Mouse (Mus musculus) gastrocnemius, adult 2 months (tissue): ENCODE measurements around the gene Ndfip2. TPM values are rescaled to one million over a fixed set of nuclear protein-coding genes. Genes with fewer than 3 reads are reported as not detected.

ENCODE experiments used
- DNase-seq: peaks from one replicate; pipeline ENCODE4 v3.0.0; 2022
- H3K27ac ChIP-seq: fragments of 200-600 bp; 2 replicates; pipeline ENCODE4 v1.8.1; 2022; ENCODE audit warnings: mild to moderate bottlenecking
- H3K4me3 ChIP-seq: fragments of 200-600 bp; 2 replicates; pipeline ENCODE4 v1.8.1; 2022; ENCODE audit warnings: mild to moderate bottlenecking, moderate library complexity
- CTCF ChIP-seq: fragments of 200-600 bp; IDR thresholded peaks from 2 replicates; pipeline ENCODE4 v1.8.1; 2022; ENCODE audit warnings: antibody characterized with exemption, mild to moderate bottlenecking, moderate library complexity
- intact Hi-C: fragments of 180-260 bp; cut with DNase I; formaldehyde crosslinking; loops from one replicate; pipeline ENCODE4 v1.15.1; 2025
- total RNA-seq, 2 experiments: library from RNA; stranded (reverse); gene quantifications; 2 replicates each; pipeline ENCODE4 v1.2.3; 2021

Gene Ndfip2
- total RNA-seq, 2 experiments from 2014 or later = 12.8 to 13.0 TPM

- no peak overlapping the region for H3K27ac ChIP-seq
- intact Hi-C loops = no loop called here
- DNase-seq = no peak
- no peak overlapping the region for H3K4me3 ChIP-seq
- TF ChIP-seq CTCF = no peak
Observed at GRCm38 (mm10) chr14:105333475-105334094, 75.2 kb downstream of the Ndfip2 start.

DNA sequence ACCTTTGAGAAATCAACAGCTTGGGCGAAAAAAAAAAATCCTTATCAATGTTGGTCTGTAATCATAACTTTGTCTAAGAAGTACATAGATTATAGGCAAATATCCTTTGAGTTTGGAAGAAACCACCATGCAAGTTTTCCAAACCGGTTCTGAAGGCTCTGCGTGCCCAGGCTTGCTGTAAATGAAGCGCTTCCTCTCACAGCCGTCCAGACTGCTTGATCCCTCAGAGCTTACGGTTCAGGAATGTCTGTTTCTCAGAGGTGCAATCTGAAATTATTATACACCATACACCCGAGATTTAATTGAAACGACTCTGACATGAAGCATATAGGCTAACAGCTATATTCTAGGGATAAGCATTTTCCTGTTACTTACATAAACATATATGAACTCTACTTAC lies 83.4 kb downstream of the Ndfip2 start:
- TF ChIP-seq CTCF = no peak
- H3K4me3 ChIP-seq = no peak overlapping the region
- DNase-seq = no peak
- intact Hi-C loops = no loop called here
- no peak overlapping the region for H3K27ac ChIP-seq

GRCm38 (mm10) chr14:105354121-105354520 lies 95.7 kb downstream of the Ndfip2 start:
- Histone ChIP-seq H3K4me3 (no peak overlapping the region), H3K27ac (no peak overlapping the region)
- DNase-seq = no peak
- TF ChIP-seq CTCF = no peak
- intact Hi-C loops = no loop called here

Other genes with a start within 250 kb of the Ndfip2 start
- 10 to 100 TPM; 17.2 to 21.5 TPM for gene Rbm26, start 81.2 kb upstream of the Ndfip2 start, total RNA-seq